Mouse (Mus musculus) heart, embryonic 16.5 days (tissue): ENCODE results near the gene Csnk1e. TPM values are rescaled to one million over a fixed set of nuclear protein-coding genes. Genes with fewer than 3 reads are reported as not detected.

ENCODE experiments used
- ATAC-seq: fragments of 200-750 bp; cut with Nextera tagmentation; replicated peaks from 2 replicates; pipeline ENCODE4 v1.8.0; 2017; ENCODE audit warnings: moderate number of reproducible peaks; ENCODE audit not compliant: insufficient read depth, low FRiP score; ENCODE audit errors: extremely low read depth
- H3K27ac ChIP-seq: fragments of 300-500 bp; sonication (generic); 2 replicates; pipeline ENCODE4 v1.5.1; 2014; ENCODE audit warnings: mild to moderate bottlenecking, low read length, control low read depth, moderate library complexity
- H3K27me3 ChIP-seq: fragments of 300-500 bp; sonication (generic); 2 replicates; pipeline ENCODE4 v1.6.1; 2014; ENCODE audit warnings: low read length, mixed read lengths; ENCODE audit not compliant: control insufficient read depth, insufficient read depth
- H3K36me3 ChIP-seq: fragments of 300-500 bp; sonication (generic); 2 replicates; pipeline ENCODE4 v1.6.1; 2014; ENCODE audit not compliant: control insufficient read depth, insufficient read depth
- H3K4me1 ChIP-seq: fragments of 300-500 bp; sonication (generic); 2 replicates; pipeline ENCODE4 v1.6.1; 2014; ENCODE audit warnings: low read length, mixed read lengths; ENCODE audit not compliant: control insufficient read depth, insufficient read depth
- H3K4me2 ChIP-seq: fragments of 300-500 bp; sonication (generic); 2 replicates; pipeline ENCODE4 v1.6.1; 2014; ENCODE audit warnings: low read depth, mild to moderate bottlenecking, control low read depth, low read length
- H3K4me3 ChIP-seq: fragments of 300-500 bp; sonication (generic); 2 replicates; pipeline ENCODE4 v1.5.1; 2014; ENCODE audit warnings: mild to moderate bottlenecking, control low read depth, low read length
- H3K9ac ChIP-seq: fragments of 300-500 bp; sonication (generic); 2 replicates; pipeline ENCODE4 v1.6.1; 2014; ENCODE audit warnings: low read length, control low read depth
- H3K9me3 ChIP-seq: fragments of 300-500 bp; sonication (generic); replicated peaks from 2 replicates; pipeline ENCODE4 v1.6.1; 2016; ENCODE audit warnings: low read length; ENCODE audit not compliant: control insufficient read depth
- WGBS: fragments of 180-500 bp; shearing (Covaris S2); extraction: QIAGEN DNeasy Blood & Tissue Kit; methylation state at CpG from one replicate; pipeline ENCODE4 v1.1.7; 2014; 5-methylcytosine and 5-hydroxymethylcytosine counted together
- polyA plus RNA-seq: library from polyadenylated mRNA; unstranded; fragments of >200 nt; fragmentation: Nextera tagmentation; extraction: Ambion mirVana; gene quantifications from 2 replicates; pipeline ENCODE4 v1.2.1, GENCODE M21; 2015

Csnk1e gene
- polyA plus RNA-seq, 1 experiment from 2014 or later, result 54.0 TPM

GRCm38 (mm10) chr15:79431925-79432324, 23.4 kb downstream of the Csnk1e start:
- peak overlapping the region; percentile 92 for H3K27ac ChIP-seq
- H3K4me3 ChIP-seq, result peak overlapping the region; percentile 30
- peak; percentile 41 for ATAC-seq
- peak overlapping the region; percentile 55 for H3K4me2 ChIP-seq
- H3K4me1 ChIP-seq, result peaks cover 47% of the 10 kb centered on the region
- H3K9ac ChIP-seq, result peak overlapping the region; percentile 69; the same call in 1 of the 2 replicates
- 51% methylated on average over 7 of the region's 7 CpGs for WGBS
- H3K9me3 ChIP-seq, result no peaks in the 10 kb centered on the region
- H3K27me3 ChIP-seq, result no peaks in the 10 kb centered on the region
- H3K36me3 ChIP-seq, result peaks cover 26% of the 10 kb centered on the region

GRCm38 (mm10) chr15:79430461-79431000, 24.8 kb downstream of the Csnk1e start:
- H3K9me3 ChIP-seq, result no peaks in the 10 kb centered on the region
- H3K4me3 ChIP-seq, result no peak overlapping the region
- 75% methylated on average over 10 of the region's 10 CpGs for WGBS
- H3K36me3 ChIP-seq, result peaks cover 37% of the 10 kb centered on the region
- peaks cover 34% of the 10 kb centered on the region for H3K4me1 ChIP-seq
- H3K4me2 ChIP-seq, result no peak overlapping the region
- no peak overlapping the region for H3K9ac ChIP-seq
- no peaks in the 10 kb centered on the region for H3K27me3 ChIP-seq
- no peak for ATAC-seq
- no peak overlapping the region for H3K27ac ChIP-seq

GRCm38 (mm10) chr15:79429994-79430393, 25.4 kb downstream of the Csnk1e start:
- Histone ChIP-seq H3K36me3 (peaks cover 43% of the 10 kb centered on the region), H3K4me2 (no peak overlapping the region), H3K27me3 (no peaks in the 10 kb centered on the region), H3K9me3 (no peaks in the 10 kb centered on the region), H3K4me3 (no peak overlapping the region), H3K4me1 (peaks cover 28% of the 10 kb centered on the region), H3K27ac (no peak overlapping the region), H3K9ac (no peak overlapping the region)
- 70% methylated on average over 8 of the region's 9 CpGs for WGBS
- no peak for ATAC-seq

DNA sequence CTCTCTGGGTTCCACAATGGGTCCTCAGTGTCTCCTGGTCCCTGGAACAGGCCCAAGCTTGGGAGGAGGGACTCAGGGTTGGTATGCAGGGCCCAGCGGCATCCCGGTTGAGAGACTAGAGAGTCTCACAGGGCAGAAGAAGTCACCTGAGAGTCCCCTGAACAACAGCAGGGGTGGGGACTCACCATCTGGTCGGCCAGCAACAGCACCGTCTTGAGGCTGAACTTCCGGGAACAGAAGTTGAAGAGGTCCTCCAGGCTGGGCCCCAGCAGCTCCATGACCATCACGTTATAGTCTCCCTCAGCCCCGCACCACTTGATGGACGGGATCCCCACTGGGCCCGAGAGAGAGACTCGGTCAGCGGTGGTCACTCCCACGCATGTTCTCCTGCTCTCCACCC, 25.8 kb downstream of the Csnk1e start:
- Histone ChIP-seq H3K4me3 (no peak overlapping the region), H3K27ac (no peak overlapping the region), H3K9me3 (no peaks in the 10 kb centered on the region), H3K9ac (no peak overlapping the region), H3K27me3 (no peaks in the 10 kb centered on the region), H3K4me1 (peaks cover 26% of the 10 kb centered on the region), H3K4me2 (no peak overlapping the region), H3K36me3 (peaks cover 47% of the 10 kb centered on the region)
- ATAC-seq, result no peak
- WGBS, result 66% methylated on average over 12 of the region's 12 CpGs

DNA sequence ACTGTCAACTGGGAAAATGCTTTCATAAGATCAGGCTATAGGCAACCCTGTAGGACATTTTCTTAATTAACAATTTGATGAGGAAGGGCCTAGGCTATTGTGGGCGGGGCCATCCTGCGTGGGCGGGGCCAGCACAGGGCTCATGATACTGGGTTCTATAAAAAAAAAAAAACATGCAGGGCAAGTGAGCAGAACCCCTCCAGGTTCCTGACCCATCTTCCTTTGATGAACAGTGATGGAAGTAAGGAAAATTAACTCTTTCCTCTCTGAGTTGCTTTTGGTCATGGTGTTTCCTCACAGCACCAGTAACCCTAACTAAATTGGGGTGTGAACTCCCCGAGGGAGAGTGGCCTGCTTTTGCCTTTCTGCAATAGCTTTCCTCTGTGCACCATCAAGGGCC, 26.8 kb downstream of the Csnk1e start:
- Histone ChIP-seq H3K4me3 (no peak overlapping the region), H3K4me1 (peaks cover 25% of the 10 kb centered on the region), H3K4me2 (no peak overlapping the region), H3K9ac (no peak overlapping the region), H3K36me3 (peaks cover 48% of the 10 kb centered on the region), H3K27me3 (no peaks in the 10 kb centered on the region), H3K27ac (no peak overlapping the region), H3K9me3 (no peaks in the 10 kb centered on the region)
- no peak for ATAC-seq
- 73% methylated on average over 4 of the region's 4 CpGs for WGBS

- no peak overlapping the region for H3K27ac ChIP-seq
- H3K27me3 ChIP-seq, result no peaks in the 10 kb centered on the region
- no peak overlapping the region for H3K9ac ChIP-seq
- no peak overlapping the region for H3K4me3 ChIP-seq
- H3K9me3 ChIP-seq, result no peaks in the 10 kb centered on the region
- no peak overlapping the region for H3K4me2 ChIP-seq
- peaks cover 57% of the 10 kb centered on the region for H3K36me3 ChIP-seq
- peaks cover 15% of the 10 kb centered on the region for H3K4me1 ChIP-seq
- no peak for ATAC-seq
- WGBS, result 50% methylated on average over 6 of the region's 6 CpGs
Observed at GRCm38 (mm10) chr15:79427516-79427915, 27.9 kb downstream of the Csnk1e start.

GRCm38 (mm10) chr15:79425516-79425915, 29.9 kb downstream of the Csnk1e start:
- ATAC-seq, result no peak
- Histone ChIP-seq H3K9me3 (no peaks in the 10 kb centered on the region), H3K27me3 (no peaks in the 10 kb centered on the region), H3K4me3 (no peak overlapping the region), H3K9ac (no peak overlapping the region), H3K36me3 (peaks cover 68% of the 10 kb centered on the region), H3K27ac (no peak overlapping the region), H3K4me2 (no peak overlapping the region), H3K4me1 (peaks cover 7% of the 10 kb centered on the region; the same call in 1 of the 2 replicates)
- 65% methylated on average over 11 of the region's 11 CpGs for WGBS

- no peak overlapping the region for H3K27ac ChIP-seq
- H3K9ac ChIP-seq, result no peak overlapping the region
- no peak overlapping the region for H3K4me3 ChIP-seq
- whole genome bisulfite sequencing, result 84% methylated on average over 17 of the region's 17 CpGs
- no peak overlapping the region for H3K4me2 ChIP-seq
- ATAC-seq, result no peak
- 0 out of 2 replicates have a peak, but pooled peaks cover 4% of the 10 kb centered on the region for H3K4me1 ChIP-seq
- no peaks in the 10 kb centered on the region for H3K9me3 ChIP-seq
- H3K27me3 ChIP-seq, result no peaks in the 10 kb centered on the region
- peaks cover 73% of the 10 kb centered on the region for H3K36me3 ChIP-seq
Observed at GRCm38 (mm10) chr15:79424602-79425001, 30.8 kb downstream of the Csnk1e start.

- 0 out of 2 replicates have a peak, but pooled peaks cover 2% of the 10 kb centered on the region for H3K4me1 ChIP-seq
- no peak overlapping the region for H3K9ac ChIP-seq
- no peaks in the 10 kb centered on the region for H3K9me3 ChIP-seq
- no peak overlapping the region for H3K4me3 ChIP-seq
- H3K27me3 ChIP-seq, result no peaks in the 10 kb centered on the region
- WGBS, result 67% methylated on average over 6 of the region's 6 CpGs
- no peak overlapping the region for H3K4me2 ChIP-seq
- peaks cover 62% of the 10 kb centered on the region for H3K36me3 ChIP-seq
- H3K27ac ChIP-seq, result no peak overlapping the region
- ATAC-seq, result no peak
Observed at GRCm38 (mm10) chr15:79422715-79423243, 32.6 kb downstream of the Csnk1e start.
